Mouse (Mus musculus) c-Kit-positive CD71-positive TER-119-negative erythroid progenitor cells, embryonic 14.5 days (primary cell): ENCODE measurements around the gene Sprtn.

ENCODE experiments used
- DNase-seq: peaks from one replicate; pipeline ENCODE4 v3.0.0-alpha.2; 2013; ENCODE audit warnings: low read depth

Sprtn gene

DNA sequence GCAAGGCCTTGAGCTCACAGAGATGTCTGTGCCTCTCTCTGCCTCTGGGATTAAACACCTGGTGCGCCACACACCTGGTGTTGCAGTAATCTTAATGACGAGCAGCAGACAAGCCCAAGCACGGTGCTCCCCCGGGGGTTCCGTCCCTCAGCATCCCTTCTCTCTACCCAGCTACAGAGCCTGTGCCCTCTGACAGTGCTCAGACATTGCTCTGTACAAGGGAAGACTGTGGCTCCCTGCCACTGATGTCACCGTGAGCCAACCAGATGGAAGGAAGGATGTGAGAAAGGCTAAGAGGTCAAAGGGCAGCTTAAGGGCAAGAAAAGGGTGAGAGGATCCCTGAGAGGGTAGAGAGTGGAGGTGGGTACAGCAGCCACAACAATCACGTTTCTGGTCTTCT lies 46.7 kb downstream of the Sprtn start:
- no peak for DNase-seq

DNA sequence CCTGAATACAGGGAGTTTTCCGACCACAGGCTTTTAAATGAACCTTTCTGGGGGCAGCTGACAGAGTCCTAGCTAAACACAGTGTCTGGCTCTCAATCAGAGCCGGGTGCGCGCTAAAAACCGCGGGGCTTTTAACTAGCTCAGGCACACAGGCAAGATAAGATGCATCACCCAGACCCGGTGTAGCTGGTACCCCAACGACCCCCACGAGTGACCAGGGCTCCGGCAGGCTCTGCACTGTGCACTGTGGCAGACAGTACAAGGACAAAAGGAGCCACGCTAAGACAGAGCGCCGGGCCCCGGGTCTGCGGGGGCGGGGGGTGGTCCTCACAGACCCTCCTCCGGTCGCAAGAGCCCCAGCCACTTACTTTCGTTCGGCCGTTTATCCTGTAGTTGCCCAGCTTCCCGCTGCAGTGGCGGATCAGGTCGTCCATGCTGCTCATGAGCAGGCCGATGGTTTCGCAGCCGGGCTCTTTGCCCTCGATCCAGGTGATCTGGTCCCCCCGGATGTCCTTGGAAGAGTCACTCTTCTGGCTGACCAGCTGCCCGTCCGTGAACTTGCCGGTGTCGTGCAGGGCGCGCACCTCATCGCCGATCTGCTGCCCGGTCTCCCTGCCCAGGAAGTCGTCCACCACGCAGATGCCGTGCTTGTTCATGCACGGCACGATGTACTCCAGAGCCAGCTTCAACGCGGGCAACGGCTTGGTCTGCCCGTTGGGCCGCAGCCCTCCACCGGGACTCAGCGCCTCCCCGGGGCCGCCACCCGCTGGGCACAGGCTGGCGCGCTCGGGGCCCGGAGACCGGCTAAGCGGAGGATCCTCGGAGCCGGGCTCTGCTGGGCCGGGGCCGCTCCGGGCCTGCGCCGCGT lies 50.4 kb downstream of the Sprtn start:
- DNase-seq = no peak

DNA sequence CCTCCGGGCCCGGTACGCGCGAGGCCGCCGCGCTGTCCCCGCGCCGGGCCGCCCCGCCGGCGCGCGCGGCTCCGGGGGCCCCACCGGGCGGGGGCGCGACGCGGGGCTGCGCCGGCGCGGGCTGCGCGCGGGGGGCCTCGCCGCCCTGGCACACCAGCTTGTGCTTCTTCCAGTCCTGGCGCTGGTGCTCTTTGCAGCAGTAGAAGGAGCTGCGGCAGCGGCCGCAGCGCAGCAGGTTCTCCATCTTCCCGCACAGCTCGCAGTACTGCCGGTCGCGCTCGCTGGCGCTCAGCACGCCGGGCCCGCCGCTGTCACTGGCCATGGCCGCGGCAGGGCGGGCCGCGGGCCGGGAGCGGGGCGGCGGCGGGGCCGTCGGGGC lies 51.0 kb downstream of the Sprtn start:
- no peak for DNase-seq

DNA sequence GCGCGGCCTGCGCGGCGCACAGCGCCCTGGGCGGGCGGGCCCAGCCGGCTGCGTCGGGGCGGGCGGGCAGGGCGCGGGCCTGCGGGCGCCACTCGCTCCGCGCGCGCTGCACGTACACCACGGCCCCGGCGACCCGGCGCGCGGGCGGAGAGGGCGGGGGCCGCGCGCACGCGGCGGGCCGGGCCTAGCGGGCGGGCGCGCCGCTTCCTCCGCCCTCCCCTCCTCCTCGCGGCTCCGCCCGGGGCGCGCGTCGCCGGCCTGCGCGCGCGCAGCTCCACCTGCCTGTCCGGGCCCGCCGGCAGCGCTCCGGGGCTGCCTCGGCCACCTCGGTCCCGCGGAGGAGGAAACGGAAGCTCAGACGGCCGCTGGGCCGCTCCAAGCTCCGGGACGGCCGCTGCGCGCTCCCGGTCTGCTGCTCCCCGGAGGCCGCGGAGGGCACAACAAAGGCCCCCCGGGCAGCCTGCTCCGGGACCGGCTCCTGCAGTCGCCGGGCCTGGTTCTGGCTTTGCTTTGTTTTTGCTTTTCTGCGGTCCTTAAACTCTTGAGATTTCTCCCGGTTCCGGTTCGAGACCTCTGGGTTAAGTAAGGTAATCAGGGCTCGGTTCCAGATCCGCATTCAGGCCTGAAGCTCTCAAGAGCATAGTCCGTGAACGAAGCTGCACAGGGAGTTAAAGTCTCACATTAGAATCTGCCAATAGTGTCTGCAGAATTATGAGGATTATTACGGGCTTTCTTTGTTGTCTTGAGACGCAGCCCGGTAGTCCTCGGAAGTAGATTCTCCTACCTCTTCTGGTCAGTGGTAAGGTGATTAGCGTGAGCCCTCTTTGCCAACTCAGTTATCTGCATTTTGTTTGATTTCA lies 51.8 kb downstream of the Sprtn start, which contains the start of gene Egln1:
Gene Egln1 (minus strand): TSS at position 116 of the 860 bp plus-strand sequence.
- peak; percentile 44 for DNase-seq

DNA sequence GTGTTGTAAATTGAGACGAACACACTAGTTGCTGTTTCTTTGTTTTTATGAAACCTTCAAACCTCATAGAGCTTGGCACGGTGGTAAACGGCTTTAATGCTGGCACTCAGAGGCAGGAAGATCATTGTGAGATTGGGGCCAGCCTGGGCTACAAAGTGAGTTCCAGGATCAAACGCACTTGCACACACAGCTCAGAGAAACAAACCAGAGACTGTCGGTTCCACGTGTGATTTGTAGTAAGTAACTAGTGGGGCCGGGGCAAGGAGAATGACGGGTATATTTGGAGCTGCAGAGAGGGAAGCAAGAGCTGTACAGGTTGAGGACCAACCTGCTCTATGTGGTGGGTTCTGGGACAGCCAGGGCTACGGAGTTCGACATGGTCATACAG lies 52.4 kb downstream of the Sprtn start:
- DNase-seq = no peak

DNA sequence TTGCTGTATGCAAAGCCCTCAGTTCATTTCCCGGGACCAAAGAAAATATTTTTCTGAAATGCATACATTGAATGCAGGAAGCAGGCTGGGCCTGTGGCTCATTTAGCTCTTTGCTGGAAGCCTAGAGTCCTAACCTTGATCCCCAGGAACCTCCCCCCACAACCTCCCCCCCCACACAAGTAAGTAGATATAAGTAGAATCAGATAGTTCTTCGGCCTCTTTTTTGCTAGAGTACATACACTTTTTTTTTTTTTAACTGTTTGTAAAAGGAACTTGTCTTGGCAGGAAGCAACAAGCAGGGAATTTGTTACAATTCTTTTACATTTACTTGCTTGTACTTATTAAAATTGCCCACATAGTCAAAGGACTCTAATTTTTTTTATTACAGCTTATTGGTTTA lies 53.2 kb downstream of the Sprtn start:
- no peak for DNase-seq

DNA sequence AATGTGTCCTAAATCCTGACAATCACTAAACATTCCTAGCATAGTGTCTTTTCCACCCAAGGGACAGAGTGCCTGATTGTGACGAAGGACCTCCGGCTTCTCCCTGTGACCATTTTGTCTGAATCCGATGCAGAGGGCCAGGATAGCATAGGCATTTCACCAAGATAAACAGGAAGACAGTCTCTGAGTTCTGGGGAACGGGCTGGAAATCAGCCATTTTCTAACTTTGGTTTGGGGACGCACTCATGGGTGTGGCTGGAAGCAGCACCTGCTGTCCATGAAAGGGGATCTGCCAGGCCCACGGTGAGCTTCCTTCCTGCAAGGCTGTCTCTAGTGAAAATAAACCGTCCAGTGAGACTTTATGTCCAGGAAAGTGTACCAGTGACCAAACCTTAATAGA lies 55.5 kb downstream of the Sprtn start:
- DNase-seq = no peak

DNA sequence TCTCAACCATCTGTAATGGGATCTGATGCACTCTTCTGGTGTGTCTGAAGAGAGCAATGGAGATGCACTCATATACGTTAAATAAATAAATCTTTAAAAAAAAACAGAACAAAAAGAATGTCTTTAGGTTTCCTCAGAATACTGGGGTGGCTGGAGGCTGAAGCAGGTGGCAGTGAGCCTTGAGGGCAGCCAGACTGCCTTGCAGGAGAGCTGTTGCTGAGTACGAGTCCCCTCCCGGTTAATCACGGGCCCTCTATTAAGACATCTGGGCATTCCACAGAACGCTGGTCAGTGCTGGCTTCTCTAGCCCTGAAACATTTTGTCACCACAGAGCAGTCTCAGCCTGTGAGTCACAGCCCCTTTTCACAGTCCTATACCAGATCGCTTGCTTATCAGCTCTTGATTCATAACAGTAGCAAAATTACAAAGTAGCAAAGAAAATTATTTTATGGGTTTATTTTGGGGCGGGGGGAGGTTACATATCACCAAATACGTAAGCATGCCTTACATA lies 56.9 kb downstream of the Sprtn start:
- no peak for DNase-seq
